Mouse (Mus musculus) cerebellum, adult 9-11 months (tissue): ENCODE measurements around the gene Olfr57.
"Not testable (repeated sequence)": the region's sequence is repeated elsewhere in the genome, so short reads cannot be mapped to it uniquely, and the experiment has no call there.

Source experiments
- DNase-seq: peaks from one replicate; pipeline ENCODE4 v3.0.0; 2022

Gene Olfr57

GRCm38 (mm10) chr10:79028441-79028840 is at the start of gene Olfr57:
Olfr57 (plus strand) TSS chr10:79028741.
- no peak for DNase-seq

- DNase-seq = no peak
Observed at GRCm38 (mm10) chr10:78980750-78981149, 47.8 kb upstream of the Olfr57 start, which contains the start of gene Olfr1352. Olfr1352 (plus strand) TSS chr10:78981050.

- DNase-seq = no peak
Observed at GRCm38 (mm10) chr10:79012172-79012571, 16.4 kb upstream of the Olfr57 start, which contains the start of gene Olfr1351. Olfr1351 (plus strand) TSS chr10:79012472.

- DNase-seq = not testable (repeated sequence)
Observed at GRCm38 (mm10) chr10:79042457-79042856, 13.9 kb downstream of the Olfr57 start.

- not testable (repeated sequence) for DNase-seq
Observed at GRCm38 (mm10) chr10:79057370-79057769, 28.8 kb downstream of the Olfr57 start.
